Mouse (Mus musculus) C2C12 (cell line): ENCODE data around the gene Cfdp1.

ENCODE experiments used
- CEBPB ChIP-seq: IDR thresholded peaks from one replicate; pipeline ENCODE4 v1.6.1; 2011; ENCODE audit warnings: low read depth, mild to moderate bottlenecking, control low read depth, moderate library complexity
- CTCF ChIP-seq: IDR thresholded peaks from one replicate; pipeline ENCODE4 v1.5.1; 2011; ENCODE audit not compliant: control insufficient read depth, insufficient read depth, insufficient read length
- FOSL1 ChIP-seq: IDR thresholded peaks from one replicate; pipeline ENCODE4 v1.8.0; 2011; ENCODE audit warnings: mild to moderate bottlenecking, low read length; ENCODE audit not compliant: poor library complexity, insufficient read depth, severe bottlenecking
- MAX ChIP-seq: IDR thresholded peaks from one replicate; pipeline ENCODE4 v1.6.1; 2011; ENCODE audit warnings: mild to moderate bottlenecking, control low read depth
- MYOD1 ChIP-seq: IDR thresholded peaks from one replicate; pipeline ENCODE4 v1.6.1; 2011; ENCODE audit warnings: low read depth; ENCODE audit not compliant: control insufficient read depth, insufficient read length
- MYOG ChIP-seq: IDR thresholded peaks from one replicate; pipeline ENCODE4 v1.6.1; 2011; ENCODE audit not compliant: control insufficient read depth, insufficient read length; ENCODE audit errors: extremely low read depth
- USF1 ChIP-seq: IDR thresholded peaks from one replicate; pipeline ENCODE4 v1.6.1; 2011; ENCODE audit warnings: low read depth, mild to moderate bottlenecking, control low read depth, moderate library complexity

GRCm38 (mm10) chr8:111853861-111854501 is at the start of gene Cfdp1:
- TF ChIP-seq CTCF, result no peak
- TF ChIP-seq MAX, result peak; percentile 94
- TF ChIP-seq CEBPB, result no peak
- no peak for TF ChIP-seq MYOG
- TF ChIP-seq FOSL1, result no peak
- peak; percentile 99 for TF ChIP-seq USF1
- TF ChIP-seq MYOD1, result no peak
